Mouse (Mus musculus): ENCODE data around the gene Gm11127. TPM values are rescaled to one million over a fixed set of nuclear protein-coding genes. Genes with fewer than 3 reads are reported as not detected.
"Not testable (repeated sequence)": the region's sequence is repeated elsewhere in the genome, so short reads cannot be mapped to it uniquely, and the experiment has no call there.

Gm11127 gene
- polyA plus RNA-seq, 1 experiment: 0.18 TPM

DNA sequence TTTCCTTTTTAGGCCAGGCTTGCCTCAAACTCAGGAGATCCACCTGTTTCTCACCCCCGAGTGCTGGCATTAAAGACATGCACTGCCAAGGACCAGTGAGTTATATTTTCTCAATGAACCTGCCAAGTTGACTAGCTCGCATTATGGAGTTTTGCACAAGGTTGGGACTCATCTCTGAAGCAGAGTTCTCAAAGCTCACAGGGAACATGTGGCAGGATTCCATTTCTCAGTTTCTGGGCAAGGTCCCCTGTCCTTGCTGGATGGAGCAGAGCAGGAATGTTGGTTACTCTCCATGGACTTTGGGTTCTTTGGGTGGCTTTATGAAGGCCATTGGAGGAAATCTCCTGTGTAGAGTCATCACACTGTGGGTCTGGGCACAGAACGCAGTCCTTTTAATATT lies 14.9 kb downstream of the Gm11127 start:
- Histone ChIP-seq H3K36me3 (ENCODE audit: control insufficient read depth, insufficient read depth) (no peaks in the 10 kb centered on the region), H3K79me3 (ENCODE audit: low read depth) (no peaks in the 10 kb centered on the region), H3K4me3 (ENCODE audit: insufficient read depth, poor library complexity, severe bottlenecking) (peak overlapping the region; percentile 38), H3ac (ENCODE audit: control insufficient read depth, insufficient read length, low read depth) (no peak overlapping the region), H3K79me2 (ENCODE audit: control insufficient read depth, insufficient read depth) (no peaks in the 10 kb centered on the region), H3K27me3 (ENCODE audit: control insufficient read depth, insufficient read depth, insufficient read length) (no peaks in the 10 kb centered on the region)
- no peak for TF ChIP-seq FOSL1 (IDR thresholded peaks at IDR 0.05; ENCODE audit: insufficient read depth, low read length, poor library complexity, severe bottlenecking)
- no peak for TF ChIP-seq CEBPB (IDR thresholded peaks at IDR 0.05; ENCODE audit: low read depth)
- TF ChIP-seq MAX (IDR thresholded peaks at IDR 0.05): no peak
- no peak for TF ChIP-seq USF1 (IDR thresholded peaks at IDR 0.05; ENCODE audit: low read depth)
- TF ChIP-seq CTCF (IDR thresholded peaks at IDR 0.05; ENCODE audit: control insufficient read depth, insufficient read depth, insufficient read length): no peak
- TF ChIP-seq MYOG (IDR thresholded peaks at IDR 0.05; ENCODE audit: control insufficient read depth, extremely low read depth, insufficient read length): no peak
- TF ChIP-seq MYOD1 (IDR thresholded peaks at IDR 0.05; ENCODE audit: control insufficient read depth, insufficient read length, low read depth): no peak

DNA sequence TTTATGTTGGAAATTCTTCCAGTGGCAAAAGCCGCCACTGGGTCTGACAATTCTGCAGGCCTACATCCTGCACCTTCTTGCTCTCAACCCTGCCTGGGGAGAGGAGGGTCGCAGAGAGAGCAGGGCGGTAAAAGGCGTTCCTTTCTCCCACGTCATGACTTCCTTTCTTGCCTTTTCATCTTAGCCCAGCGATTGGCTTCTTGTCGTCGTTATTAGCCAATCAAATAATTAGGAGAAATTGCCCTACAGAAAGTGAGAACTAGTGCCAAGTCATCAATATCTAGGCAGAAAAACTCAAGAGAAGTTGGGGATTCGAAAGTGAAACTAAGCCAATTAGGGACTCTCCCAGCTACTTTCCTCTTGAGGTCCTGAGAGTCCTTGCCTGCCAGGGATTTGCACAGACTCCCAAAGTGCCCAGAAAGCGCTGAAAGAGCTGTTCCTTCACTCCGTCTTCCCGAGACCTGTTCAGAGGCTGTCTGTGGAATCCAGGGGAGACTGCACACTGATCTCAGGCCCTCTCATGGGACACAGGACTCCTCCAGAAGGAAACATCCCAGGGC lies 15.5 kb downstream of the Gm11127 start, which contains the start of the genes H2-T22 and Gm6034:
Gene H2-T22 (minus strand): TSS at position 138 of the 560 bp plus-strand sequence.
Gene Gm6034 (plus strand): TSS at position 352 of the 560 bp plus-strand sequence.
- not testable (repeated sequence) for H3K79me2 ChIP-seq (ENCODE audit: control insufficient read depth, insufficient read depth); H3K27me3 ChIP-seq (ENCODE audit: control insufficient read depth, insufficient read depth, insufficient read length); H3K79me3 ChIP-seq (ENCODE audit: low read depth); H3K36me3 ChIP-seq (ENCODE audit: control insufficient read depth, insufficient read depth)
- H3ac ChIP-seq (ENCODE audit: control insufficient read depth, insufficient read length, low read depth): peak within 1 kb of the TSS; percentile 40
- H3K4me3 ChIP-seq (ENCODE audit: insufficient read depth, poor library complexity, severe bottlenecking): peak within 1 kb of the TSS; percentile 38

GRCm38 (mm10) chr17:36042055-36042454 lies 16.1 kb downstream of the Gm11127 start:
- not testable (repeated sequence) for H3K36me3 ChIP-seq (ENCODE audit: control insufficient read depth, insufficient read depth); H3K27me3 ChIP-seq (ENCODE audit: control insufficient read depth, insufficient read depth, insufficient read length); H3K79me3 ChIP-seq (ENCODE audit: low read depth); H3K79me2 ChIP-seq (ENCODE audit: control insufficient read depth, insufficient read depth)
- peak overlapping the region; percentile 14 for H3K4me3 ChIP-seq (ENCODE audit: insufficient read depth, poor library complexity, severe bottlenecking)
- peak overlapping the region; percentile 40 for H3ac ChIP-seq (ENCODE audit: control insufficient read depth, insufficient read length, low read depth)

GRCm38 (mm10) chr17:36040604-36041003 lies 17.6 kb downstream of the Gm11127 start:
- H3K36me3 ChIP-seq (ENCODE audit: control insufficient read depth, insufficient read depth); H3ac ChIP-seq (ENCODE audit: control insufficient read depth, insufficient read length, low read depth); H3K4me3 ChIP-seq (ENCODE audit: insufficient read depth, poor library complexity, severe bottlenecking); H3K79me3 ChIP-seq (ENCODE audit: low read depth); H3K79me2 ChIP-seq (ENCODE audit: control insufficient read depth, insufficient read depth); H3K27me3 ChIP-seq (ENCODE audit: control insufficient read depth, insufficient read depth, insufficient read length): not testable (repeated sequence)

GRCm38 (mm10) chr17:36036126-36036525 lies 22.0 kb downstream of the Gm11127 start:
- not testable (repeated sequence) for H3ac ChIP-seq (ENCODE audit: control insufficient read depth, insufficient read length, low read depth); H3K36me3 ChIP-seq (ENCODE audit: control insufficient read depth, insufficient read depth); H3K4me3 ChIP-seq (ENCODE audit: insufficient read depth, poor library complexity, severe bottlenecking); H3K27me3 ChIP-seq (ENCODE audit: control insufficient read depth, insufficient read depth, insufficient read length)
- peaks cover 28% of the 10 kb centered on the region for H3K79me2 ChIP-seq (ENCODE audit: control insufficient read depth, insufficient read depth)
- peaks cover 11% of the 10 kb centered on the region for H3K79me3 ChIP-seq (ENCODE audit: low read depth)

GRCm38 (mm10) chr17:36035010-36035638 lies 23.0 kb downstream of the Gm11127 start:
- not testable (repeated sequence) for H3K36me3 ChIP-seq (ENCODE audit: control insufficient read depth, insufficient read depth); H3K27me3 ChIP-seq (ENCODE audit: control insufficient read depth, insufficient read depth, insufficient read length)
- peaks cover 38% of the 10 kb centered on the region for H3K79me2 ChIP-seq (ENCODE audit: control insufficient read depth, insufficient read depth)

DNA sequence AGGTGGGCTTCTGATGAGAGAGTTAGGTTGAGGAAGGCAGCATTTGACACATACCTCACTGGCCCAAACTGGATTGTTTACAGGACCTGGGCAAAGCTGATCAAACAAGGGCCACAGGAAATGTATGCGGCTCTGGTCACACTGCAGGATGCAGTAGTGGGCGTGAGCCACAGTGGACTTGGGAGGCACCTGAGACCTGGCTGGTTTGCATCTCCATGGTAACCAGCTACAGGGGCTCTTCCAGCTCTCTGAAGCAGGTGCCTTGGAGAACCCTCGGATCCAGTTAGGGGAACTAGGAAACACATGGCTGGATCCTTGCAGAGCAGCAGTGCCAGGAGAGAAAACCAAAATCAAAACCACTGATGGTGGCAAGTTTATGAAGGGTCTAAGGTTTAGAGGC lies 23.6 kb downstream of the Gm11127 start:
- not testable (repeated sequence) for H3K4me3 ChIP-seq (ENCODE audit: insufficient read depth, poor library complexity, severe bottlenecking); H3K27me3 ChIP-seq (ENCODE audit: control insufficient read depth, insufficient read depth, insufficient read length); H3K36me3 ChIP-seq (ENCODE audit: control insufficient read depth, insufficient read depth); H3ac ChIP-seq (ENCODE audit: control insufficient read depth, insufficient read length, low read depth)
- Histone ChIP-seq H3K79me2 (ENCODE audit: control insufficient read depth, insufficient read depth) (peaks cover 41% of the 10 kb centered on the region), H3K79me3 (ENCODE audit: low read depth) (peaks cover 11% of the 10 kb centered on the region)

More at GRCm38 (mm10) chr17:36035010-36035638, 23.0 kb downstream of the Gm11127 start:
- not testable (repeated sequence) for H3ac ChIP-seq (ENCODE audit: control insufficient read depth, insufficient read length, low read depth); H3K4me3 ChIP-seq (ENCODE audit: insufficient read depth, poor library complexity, severe bottlenecking)
- H3K79me3 ChIP-seq (ENCODE audit: low read depth): peaks cover 11% of the 10 kb centered on the region

DNA sequence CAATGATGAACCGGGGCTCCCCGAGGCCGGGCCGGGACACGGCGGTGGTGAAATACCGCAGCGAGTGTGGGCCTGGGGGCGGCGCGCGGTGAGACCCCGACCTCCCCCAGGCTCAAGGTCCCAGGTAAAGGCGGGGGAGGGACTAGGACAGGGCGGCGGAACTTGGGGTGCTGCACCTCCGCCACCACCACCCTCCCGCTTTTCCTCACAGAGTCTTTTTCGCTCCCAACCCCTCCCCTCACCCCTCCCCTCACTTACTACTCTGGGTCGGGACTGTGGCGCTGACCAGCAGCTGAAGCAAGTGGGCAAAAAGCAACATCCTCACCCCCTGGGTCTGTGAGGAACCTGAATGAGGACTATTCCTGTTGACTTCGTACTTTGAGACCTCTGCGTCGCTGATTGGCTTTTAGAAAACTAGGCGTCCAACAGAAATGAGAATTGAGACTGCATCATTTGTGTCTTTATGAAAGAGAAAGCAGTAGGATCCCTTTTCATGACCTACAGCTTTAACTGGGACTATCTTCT lies 25.8 kb downstream of the Gm11127 start, which contains the start of gene H2-T23:
Gene H2-T23 (minus strand): TSS at position 505 of the 525 bp plus-strand sequence.
- Histone ChIP-seq H3K79me3 (ENCODE audit: low read depth) (peaks cover 23% of the 10 kb centered on the region), H3ac (ENCODE audit: control insufficient read depth, insufficient read length, low read depth) (peak within 1 kb of the TSS; percentile 35), H3K4me3 (ENCODE audit: insufficient read depth, poor library complexity, severe bottlenecking) (peak within 1 kb of the TSS; percentile 26), H3K79me2 (ENCODE audit: control insufficient read depth, insufficient read depth) (peaks cover 62% of the 10 kb centered on the region)
- H3K27me3 ChIP-seq (ENCODE audit: control insufficient read depth, insufficient read depth, insufficient read length); H3K36me3 ChIP-seq (ENCODE audit: control insufficient read depth, insufficient read depth): not testable (repeated sequence)

All from C2C12 (cell line).